Mouse (Mus musculus) E14TG2a.4 (cell line): ENCODE measurements around the gene Slc5a5.

ENCODE experiments used
- CTCF ChIP-seq: conservative IDR thresholded peaks from 2 replicates; pipeline ENCODE4 v1.5.1; 2014; ENCODE audit warnings: low read length
- NANOG ChIP-seq: IDR thresholded peaks from 2 replicates; pipeline ENCODE4 v1.6.1; 2014; ENCODE audit warnings: borderline replicate concordance, low read length, mixed read lengths
- POU5F1 ChIP-seq: IDR thresholded peaks from 2 replicates; pipeline ENCODE4 v1.6.1; 2014; ENCODE audit warnings: low read length, borderline replicate concordance

DNA sequence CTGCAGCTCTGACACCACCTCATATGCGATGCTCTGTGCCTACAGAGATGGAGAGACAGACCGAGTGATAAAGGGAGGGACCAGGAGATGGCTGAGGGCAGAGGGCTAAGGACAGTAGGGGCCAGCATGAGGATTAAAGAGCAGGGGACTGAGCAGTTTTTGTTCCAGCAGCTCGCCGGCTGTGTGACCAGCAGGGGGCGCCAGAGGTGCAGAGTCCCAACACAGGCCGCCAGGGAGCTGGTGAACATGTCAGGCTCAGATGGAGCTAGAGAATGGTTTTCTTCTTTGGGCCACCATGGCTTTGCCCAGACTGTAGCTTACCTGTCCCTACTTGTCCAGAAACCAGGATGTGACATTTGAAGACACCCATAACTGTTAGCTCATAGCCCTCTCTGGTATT is 48.0 kb downstream of the Slc5a5 start:
- TF ChIP-seq CTCF (peak; percentile 92), NANOG (no peak), POU5F1 (no peak)
